Mouse (Mus musculus): ENCODE results near the gene Pcdh15. TPM values are rescaled to one million over a fixed set of nuclear protein-coding genes. Genes with fewer than 3 reads are reported as not detected.

Pcdh15 gene
- polyA plus RNA-seq, 1 experiment from 2014 or later: 0.07 TPM

DNA sequence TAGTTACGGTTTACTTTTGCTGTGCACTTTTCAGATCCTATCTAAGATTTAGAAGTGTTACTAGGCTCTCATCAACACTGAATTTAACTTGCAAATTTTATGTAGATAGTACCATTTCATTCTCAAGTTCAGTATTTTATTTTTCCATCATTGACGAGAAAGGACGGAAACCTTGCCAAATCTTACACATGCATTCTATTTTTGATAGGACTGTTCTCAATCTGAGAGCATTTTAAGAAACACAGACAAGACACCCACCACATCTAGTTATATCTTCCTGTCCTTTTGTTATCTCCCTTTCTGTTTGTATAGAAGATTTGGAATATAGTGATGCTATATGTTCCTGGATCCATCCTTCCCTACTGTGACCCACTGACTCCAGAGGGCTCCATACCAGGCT, 332.2 kb downstream of the Pcdh15 start:
- no peak overlapping the region for H3K9ac ChIP-seq (ENCODE audit: low read depth, low read length)
- H3K27me3 ChIP-seq (ENCODE audit: control insufficient read depth, insufficient read depth, low read depth, low read length): no peaks in the 10 kb centered on the region
- no peaks in the 10 kb centered on the region for H3K36me3 ChIP-seq (ENCODE audit: control insufficient read depth, insufficient read depth)
- ATAC-seq (ENCODE audit: low read depth): no peak
- H3K4me2 ChIP-seq (ENCODE audit: low read depth, low read length): no peak overlapping the region
- H3K4me1 ChIP-seq (ENCODE audit: control insufficient read depth, low read depth, low read length): no peaks in the 10 kb centered on the region
- no peak overlapping the region for H3K4me3 ChIP-seq (ENCODE audit: low read depth, low read length)
- no peak overlapping the region for H3K27ac ChIP-seq (ENCODE audit: low read length)
- H3K9me3 ChIP-seq (replicated peaks; ENCODE audit: control insufficient read depth, low read length): no peaks in the 10 kb centered on the region
- WGBS (ENCODE audit: insufficient replicate concordance): 66% methylated on average over 3 of the region's 3 CpGs

DNA sequence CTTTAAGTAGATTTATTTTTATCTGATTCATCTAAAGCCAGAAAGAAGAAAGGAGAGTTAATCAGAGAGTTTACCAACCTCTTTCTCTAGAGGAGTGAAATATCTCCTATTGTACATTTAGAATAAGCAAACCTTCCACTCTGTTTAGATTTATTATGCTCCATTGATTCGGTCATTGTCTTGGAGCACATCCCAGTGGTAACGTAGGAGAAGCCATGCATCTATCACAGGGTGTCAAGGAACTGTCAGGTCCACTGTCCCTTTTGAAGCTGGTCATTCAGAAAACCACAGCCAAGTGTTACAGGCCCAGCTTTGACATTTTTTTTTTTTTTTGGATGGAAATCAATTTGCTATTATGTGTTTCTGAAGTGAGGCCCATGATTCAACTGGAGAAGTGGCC, 384.9 kb downstream of the Pcdh15 start:
- H3K27ac ChIP-seq (ENCODE audit: low read length): no peak overlapping the region
- H3K36me3 ChIP-seq (ENCODE audit: control insufficient read depth, insufficient read depth): no peaks in the 10 kb centered on the region
- no peak overlapping the region for H3K9ac ChIP-seq (ENCODE audit: low read depth, low read length)
- H3K27me3 ChIP-seq (ENCODE audit: control insufficient read depth, insufficient read depth, low read depth, low read length): no peaks in the 10 kb centered on the region
- ATAC-seq (ENCODE audit: low read depth): no peak
- 62% methylated on average over 2 of the region's 2 CpGs for WGBS (ENCODE audit: insufficient replicate concordance)
- H3K9me3 ChIP-seq (replicated peaks; ENCODE audit: control insufficient read depth, low read length): no peaks in the 10 kb centered on the region
- no peaks in the 10 kb centered on the region for H3K4me1 ChIP-seq (ENCODE audit: control insufficient read depth, low read depth, low read length)
- no peak overlapping the region for H3K4me3 ChIP-seq (ENCODE audit: low read depth, low read length)
- H3K4me2 ChIP-seq (ENCODE audit: low read depth, low read length): no peak overlapping the region

DNA sequence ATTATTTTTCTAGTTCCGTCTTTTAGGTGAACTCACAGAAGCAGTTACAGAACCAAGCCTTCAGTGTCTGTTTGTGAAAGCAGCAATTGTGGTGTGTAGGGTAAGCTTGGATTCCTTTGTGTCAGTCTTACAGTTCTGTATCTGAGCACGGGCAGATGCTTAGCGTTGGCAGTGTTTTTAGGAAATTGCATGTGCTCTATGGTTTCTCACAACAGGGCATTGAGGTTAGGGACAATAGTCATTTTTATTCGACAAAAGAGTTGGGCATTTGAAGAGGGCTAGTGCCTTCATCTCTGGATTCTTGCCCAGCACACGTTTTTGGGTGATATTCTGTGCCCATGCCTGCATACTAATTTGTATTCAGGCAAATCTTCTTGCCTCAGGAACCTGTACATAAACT, 392.5 kb downstream of the Pcdh15 start:
- Histone ChIP-seq H3K4me1 (ENCODE audit: control insufficient read depth, low read depth, low read length) (no peaks in the 10 kb centered on the region), H3K9me3 (replicated peaks; ENCODE audit: control insufficient read depth, low read length) (no peaks in the 10 kb centered on the region), H3K9ac (ENCODE audit: low read depth, low read length) (no peak overlapping the region), H3K4me3 (ENCODE audit: low read depth, low read length) (no peak overlapping the region), H3K4me2 (ENCODE audit: low read depth, low read length) (no peak overlapping the region), H3K27ac (ENCODE audit: low read length) (no peak overlapping the region), H3K27me3 (ENCODE audit: control insufficient read depth, insufficient read depth, low read depth, low read length) (no peaks in the 10 kb centered on the region), H3K36me3 (ENCODE audit: control insufficient read depth, insufficient read depth) (no peaks in the 10 kb centered on the region)
- no peak for ATAC-seq (ENCODE audit: low read depth)
- 50% methylated on average over 5 of the region's 5 CpGs for WGBS (ENCODE audit: insufficient replicate concordance)

DNA sequence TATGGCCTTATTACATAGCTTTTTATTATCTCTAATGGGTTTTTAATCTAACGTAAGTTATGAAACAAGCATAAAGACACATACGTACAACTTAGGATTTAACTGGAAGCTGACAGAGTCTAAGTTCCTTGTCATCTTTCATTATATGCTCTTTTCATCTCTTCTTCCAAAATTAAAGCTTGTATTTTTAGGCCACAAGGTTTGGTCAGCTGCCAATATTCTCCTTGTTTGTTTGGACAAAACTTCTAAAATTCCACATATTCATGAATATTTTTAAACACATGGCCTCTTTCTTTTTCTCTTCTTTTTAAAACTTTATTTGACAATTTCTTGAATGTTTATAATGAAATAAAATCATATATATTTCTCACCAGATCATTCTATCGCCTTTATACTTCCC, 415.7 kb downstream of the Pcdh15 start:
- 62% methylated on average over 3 of the region's 3 CpGs for WGBS (ENCODE audit: insufficient replicate concordance)
- Histone ChIP-seq H3K36me3 (ENCODE audit: control insufficient read depth, insufficient read depth) (no peaks in the 10 kb centered on the region), H3K27ac (ENCODE audit: low read length) (no peak overlapping the region), H3K4me2 (ENCODE audit: low read depth, low read length) (no peak overlapping the region), H3K4me1 (ENCODE audit: control insufficient read depth, low read depth, low read length) (no peaks in the 10 kb centered on the region), H3K27me3 (ENCODE audit: control insufficient read depth, insufficient read depth, low read depth, low read length) (no peaks in the 10 kb centered on the region), H3K9ac (ENCODE audit: low read depth, low read length) (no peak overlapping the region), H3K4me3 (ENCODE audit: low read depth, low read length) (no peak overlapping the region), H3K9me3 (replicated peaks; ENCODE audit: control insufficient read depth, low read length) (no peaks in the 10 kb centered on the region)
- ATAC-seq (ENCODE audit: low read depth): no peak

DNA sequence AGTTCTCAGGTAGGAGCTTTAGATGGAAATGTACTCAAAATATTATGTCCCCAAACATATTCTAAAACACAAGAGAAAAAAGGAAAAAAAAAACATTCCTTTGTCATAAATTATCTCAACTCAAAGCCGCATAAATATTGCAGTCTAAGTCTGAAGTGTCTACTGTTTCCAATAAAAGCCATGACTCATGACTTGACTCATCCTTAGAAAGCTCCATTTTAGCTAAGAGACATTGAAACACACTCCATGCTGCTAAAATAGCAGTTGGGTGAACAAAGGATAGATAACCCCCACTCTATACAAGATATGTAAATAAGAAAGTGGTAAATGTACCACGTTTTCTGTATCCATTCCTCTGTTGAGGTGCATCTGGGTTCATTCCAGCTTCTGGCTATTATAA, 416.6 kb downstream of the Pcdh15 start:
- H3K27ac ChIP-seq (ENCODE audit: low read length): no peak overlapping the region
- H3K9me3 ChIP-seq (replicated peaks; ENCODE audit: control insufficient read depth, low read length): no peaks in the 10 kb centered on the region
- WGBS (ENCODE audit: insufficient replicate concordance): 49% methylated on average over 2 of the region's 2 CpGs
- H3K27me3 ChIP-seq (ENCODE audit: control insufficient read depth, insufficient read depth, low read depth, low read length): no peaks in the 10 kb centered on the region
- no peak overlapping the region for H3K9ac ChIP-seq (ENCODE audit: low read depth, low read length)
- no peak overlapping the region for H3K4me2 ChIP-seq (ENCODE audit: low read depth, low read length)
- no peaks in the 10 kb centered on the region for H3K4me1 ChIP-seq (ENCODE audit: control insufficient read depth, low read depth, low read length)
- no peak overlapping the region for H3K4me3 ChIP-seq (ENCODE audit: low read depth, low read length)
- no peaks in the 10 kb centered on the region for H3K36me3 ChIP-seq (ENCODE audit: control insufficient read depth, insufficient read depth)
- ATAC-seq (ENCODE audit: low read depth): no peak

DNA sequence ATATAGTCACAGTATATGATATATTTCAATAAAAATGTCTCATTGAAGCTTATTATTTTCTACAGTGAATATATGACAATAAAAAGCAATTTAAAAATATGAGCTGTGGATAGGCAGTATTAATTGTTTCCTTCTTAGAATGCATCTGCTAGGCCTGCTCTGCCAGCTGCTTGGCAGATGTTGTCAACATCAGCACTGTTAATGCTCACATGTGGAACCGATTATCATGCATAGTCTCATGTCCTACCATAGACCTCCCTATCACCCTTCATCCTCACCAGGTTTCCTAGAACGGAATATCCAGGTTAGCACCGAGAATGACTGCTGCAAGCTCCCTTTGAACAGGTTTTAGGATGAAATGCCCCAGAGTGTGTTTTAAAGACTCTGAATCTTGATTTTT, 420.3 kb downstream of the Pcdh15 start:
- Histone ChIP-seq H3K27me3 (ENCODE audit: control insufficient read depth, insufficient read depth, low read depth, low read length) (no peaks in the 10 kb centered on the region), H3K36me3 (ENCODE audit: control insufficient read depth, insufficient read depth) (no peaks in the 10 kb centered on the region), H3K9me3 (replicated peaks; ENCODE audit: control insufficient read depth, low read length) (no peaks in the 10 kb centered on the region), H3K4me3 (ENCODE audit: low read depth, low read length) (no peak overlapping the region), H3K9ac (ENCODE audit: low read depth, low read length) (no peak overlapping the region), H3K27ac (ENCODE audit: low read length) (no peak overlapping the region), H3K4me1 (ENCODE audit: control insufficient read depth, low read depth, low read length) (no peaks in the 10 kb centered on the region), H3K4me2 (ENCODE audit: low read depth, low read length) (no peak overlapping the region)
- no peak for ATAC-seq (ENCODE audit: low read depth)
- 56% methylated on average over 3 of the region's 3 CpGs for WGBS (ENCODE audit: insufficient replicate concordance)

DNA sequence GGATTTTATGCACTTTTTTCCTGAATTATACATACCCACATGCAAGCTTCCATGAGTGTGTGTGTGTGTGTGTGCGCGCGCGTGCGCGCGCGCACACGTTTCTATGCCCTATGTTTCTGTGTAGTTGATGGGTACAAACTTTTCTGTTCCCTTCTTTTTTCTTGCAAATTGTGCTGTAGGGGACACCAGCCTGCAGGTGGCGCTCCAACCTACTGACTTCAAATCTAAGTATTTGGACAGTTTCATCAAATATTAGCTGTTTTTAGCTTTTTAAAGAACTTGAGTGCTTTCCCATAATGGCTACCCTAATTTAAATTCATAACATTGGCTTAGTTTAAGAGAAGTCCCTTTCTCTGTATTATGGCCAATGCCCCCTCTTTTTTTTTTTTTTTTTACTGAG, 453.7 kb downstream of the Pcdh15 start:
- Histone ChIP-seq H3K27ac (ENCODE audit: low read length) (no peak overlapping the region), H3K4me2 (ENCODE audit: low read depth, low read length) (no peak overlapping the region), H3K4me1 (ENCODE audit: control insufficient read depth, low read depth, low read length) (no peaks in the 10 kb centered on the region), H3K27me3 (ENCODE audit: control insufficient read depth, insufficient read depth, low read depth, low read length) (no peaks in the 10 kb centered on the region), H3K9ac (ENCODE audit: low read depth, low read length) (no peak overlapping the region), H3K36me3 (ENCODE audit: control insufficient read depth, insufficient read depth) (no peaks in the 10 kb centered on the region), H3K9me3 (replicated peaks; ENCODE audit: control insufficient read depth, low read length) (no peaks in the 10 kb centered on the region), H3K4me3 (ENCODE audit: low read depth, low read length) (no peak overlapping the region)
- WGBS (ENCODE audit: insufficient replicate concordance): 88% methylated on average over 10 of the region's 10 CpGs
- ATAC-seq (ENCODE audit: low read depth): no peak

DNA sequence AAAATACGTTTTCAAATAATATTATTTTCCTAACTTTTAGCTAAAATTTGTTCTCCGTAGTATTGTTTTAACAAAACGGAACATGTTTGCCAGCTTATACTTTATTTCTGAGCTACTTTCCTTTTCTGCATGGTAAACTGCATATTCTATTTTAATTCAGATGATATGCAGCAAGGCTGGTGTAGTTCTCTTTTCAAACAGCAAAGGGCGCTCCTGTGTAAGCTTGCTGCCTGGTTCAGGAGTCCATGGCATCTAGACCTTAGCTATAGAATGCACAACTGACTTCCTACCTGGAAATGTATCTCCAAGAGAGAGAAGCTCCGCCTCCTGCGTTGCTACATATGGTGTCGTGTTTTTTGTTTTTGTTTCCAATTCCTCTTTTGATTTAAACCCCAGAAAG, 465.1 kb downstream of the Pcdh15 start:
- H3K4me3 ChIP-seq (ENCODE audit: low read depth, low read length): no peak overlapping the region
- no peaks in the 10 kb centered on the region for H3K4me1 ChIP-seq (ENCODE audit: control insufficient read depth, low read depth, low read length)
- no peaks in the 10 kb centered on the region for H3K27me3 ChIP-seq (ENCODE audit: control insufficient read depth, insufficient read depth, low read depth, low read length)
- no peak overlapping the region for H3K4me2 ChIP-seq (ENCODE audit: low read depth, low read length)
- ATAC-seq (ENCODE audit: low read depth): no peak
- 51% methylated on average over 7 of the region's 7 CpGs for WGBS (ENCODE audit: insufficient replicate concordance)
- no peaks in the 10 kb centered on the region for H3K36me3 ChIP-seq (ENCODE audit: control insufficient read depth, insufficient read depth)
- H3K9ac ChIP-seq (ENCODE audit: low read depth, low read length): no peak overlapping the region
- no peak overlapping the region for H3K27ac ChIP-seq (ENCODE audit: low read length)
- no peaks in the 10 kb centered on the region; the same call in 1 of the 2 replicates for H3K9me3 ChIP-seq (replicated peaks; ENCODE audit: control insufficient read depth, low read length)

DNA sequence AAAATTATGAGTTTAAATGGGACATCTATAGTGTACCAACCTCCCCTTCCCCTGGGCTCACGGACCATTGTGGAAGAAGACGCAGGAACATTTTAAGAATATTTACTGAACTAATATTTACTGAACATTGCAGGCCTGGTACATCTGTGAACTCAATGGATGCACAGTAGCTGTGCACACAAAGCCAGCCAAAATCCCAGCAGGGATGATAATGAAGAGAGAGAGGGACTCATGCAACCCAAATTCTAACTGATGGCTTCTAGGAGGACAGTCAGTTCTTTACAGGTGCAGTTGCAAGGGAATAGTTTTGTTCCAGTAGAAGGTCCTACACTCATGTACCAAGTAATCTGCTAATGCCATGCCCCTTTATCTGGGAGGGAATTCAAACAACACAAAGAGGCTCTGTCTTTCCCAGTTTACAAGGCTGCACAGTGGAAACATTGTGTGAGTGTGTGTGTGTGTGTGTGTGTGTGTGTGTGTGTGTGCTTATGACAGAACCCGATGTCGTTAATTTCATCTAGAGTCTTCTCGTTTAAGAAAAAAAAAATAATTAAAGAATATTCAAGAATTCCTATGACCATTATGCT, 475.7 kb downstream of the Pcdh15 start:
- Histone ChIP-seq H3K4me1 (ENCODE audit: control insufficient read depth, low read depth, low read length) (no peaks in the 10 kb centered on the region), H3K4me2 (ENCODE audit: low read depth, low read length) (no peak overlapping the region), H3K9me3 (replicated peaks; ENCODE audit: control insufficient read depth, low read length) (no peaks in the 10 kb centered on the region), H3K36me3 (ENCODE audit: control insufficient read depth, insufficient read depth) (no peaks in the 10 kb centered on the region), H3K27ac (ENCODE audit: low read length) (no peak overlapping the region), H3K27me3 (ENCODE audit: control insufficient read depth, insufficient read depth, low read depth, low read length) (no peaks in the 10 kb centered on the region), H3K9ac (ENCODE audit: low read depth, low read length) (no peak overlapping the region), H3K4me3 (ENCODE audit: low read depth, low read length) (no peak overlapping the region)
- no peak for ATAC-seq (ENCODE audit: low read depth)
- WGBS (ENCODE audit: insufficient replicate concordance): 77% methylated on average over 5 of the region's 5 CpGs

All from liver, embryonic 16.5 days (tissue).